Mouse (Mus musculus) heart, postnatal 0 days (tissue): ENCODE measurements at regions not wholly inside any gene's neighbourhood (a gene's known extent, or its start where the extent isn't known, plus 50 kb on each side); places are given as distances from the start of the nearest gene placed in this dataset.

Source experiments
- CTCF ChIP-seq: IDR thresholded peaks from 2 replicates; pipeline ENCODE4 v1.5.1; 2016; ENCODE audit warnings: antibody characterized with exemption, control low read depth, low read depth
- EP300 ChIP-seq: IDR thresholded peaks from 2 replicates; pipeline ENCODE4 v1.6.1; 2016; ENCODE audit warnings: antibody characterized with exemption, low read depth

GRCm38 (mm10) chr17:82846776-82847494, 368.2 kb upstream of the Pkdcc start:
- TF ChIP-seq CTCF (no peak), EP300 (no peak)
